Mouse (Mus musculus) liver, adult 2 months (tissue): ENCODE measurements at regions not wholly inside any gene's neighbourhood (a gene's known extent, or its start where the extent isn't known, plus 50 kb on each side); places are given as distances from the start of the nearest gene placed in this dataset.

Source experiments
- CTCF ChIP-seq: fragments of 200-500 bp; IDR thresholded peaks from 2 replicates; pipeline ENCODE4 v1.5.1; 2011; ENCODE audit warnings: low read depth, low read length, control low read depth
- POLR2A ChIP-seq: fragments of 200-500 bp; IDR thresholded peaks from 2 replicates; pipeline ENCODE4 v1.6.1; 2011; ENCODE audit warnings: low read length, control low read depth; ENCODE audit not compliant: insufficient read depth; ENCODE audit errors: extremely low read depth

GRCm38 (mm10) chr1:144355041-144355440 lies 106.0 kb upstream of the Rgs1 start:
- no peak for TF ChIP-seq CTCF
- TF ChIP-seq POLR2A = no peak
